Mouse (Mus musculus) retina, postnatal 1 day (tissue): ENCODE results near the gene Acss3.

Experiments
- DNase-seq: peaks from one replicate; pipeline ENCODE4 v3.0.0-alpha.2; 2012

Gene Acss3

GRCm38 (mm10) chr10:107123529-107124335, at the start of gene Acss3:
Gene Acss3, minus strand, starts transcription at chr10:107123668.
- peak; percentile 84 for DNase-seq

- no peak for DNase-seq
Measured at GRCm38 (mm10) chr10:107172003-107172689, 48.7 kb upstream of the Acss3 start.

GRCm38 (mm10) chr10:107166486-107166885, 43.0 kb upstream of the Acss3 start:
- no peak for DNase-seq

GRCm38 (mm10) chr10:107148759-107149158, 25.3 kb upstream of the Acss3 start:
- no peak for DNase-seq

- no peak for DNase-seq
Measured at GRCm38 (mm10) chr10:107144016-107144415, 20.5 kb upstream of the Acss3 start.

GRCm38 (mm10) chr10:107142910-107143309, 19.4 kb upstream of the Acss3 start:
- no peak for DNase-seq

- DNase-seq: peak; percentile 46
Measured at GRCm38 (mm10) chr10:107122744-107123528, 532 bp downstream of the Acss3 start.

- no peak for DNase-seq
Measured at GRCm38 (mm10) chr10:107121301-107121700, 2.2 kb downstream of the Acss3 start.

GRCm38 (mm10) chr10:107119135-107119534, 4.3 kb downstream of the Acss3 start:
- DNase-seq: no peak

- DNase-seq: no peak
Measured at GRCm38 (mm10) chr10:107116709-107117267, 6.7 kb downstream of the Acss3 start.

- DNase-seq: peak; percentile 34
Measured at GRCm38 (mm10) chr10:107115930-107116642, 7.4 kb downstream of the Acss3 start.

GRCm38 (mm10) chr10:107115121-107115520, 8.3 kb downstream of the Acss3 start:
- DNase-seq: no peak

- no peak for DNase-seq
Measured at GRCm38 (mm10) chr10:107094452-107094851, 29.0 kb downstream of the Acss3 start.

- no peak for DNase-seq
Measured at GRCm38 (mm10) chr10:107053846-107054624, 69.4 kb downstream of the Acss3 start.

GRCm38 (mm10) chr10:107050489-107050888, 73.0 kb downstream of the Acss3 start:
- DNase-seq: no peak

GRCm38 (mm10) chr10:107042656-107043055, 80.8 kb downstream of the Acss3 start:
- no peak for DNase-seq

GRCm38 (mm10) chr10:107040837-107041236, 82.6 kb downstream of the Acss3 start:
- DNase-seq: no peak

- DNase-seq: no peak
Measured at GRCm38 (mm10) chr10:107040378-107040777, 83.1 kb downstream of the Acss3 start.

- no peak for DNase-seq
Measured at GRCm38 (mm10) chr10:107039211-107039610, 84.3 kb downstream of the Acss3 start.

GRCm38 (mm10) chr10:107024254-107024653, 99.2 kb downstream of the Acss3 start:
- DNase-seq: peak; percentile 5

- no peak for DNase-seq
Measured at GRCm38 (mm10) chr10:107021118-107021517, 102.3 kb downstream of the Acss3 start.

GRCm38 (mm10) chr10:107011142-107011541, 112.3 kb downstream of the Acss3 start:
- no peak for DNase-seq
